Mouse (Mus musculus): Measurements from ENCODE around the gene St6galnac4. TPM values are rescaled to one million over a fixed set of nuclear protein-coding genes. Genes with fewer than 3 reads are reported as not detected.

St6galnac4 gene
- 10 to 100 TPM; 25.6 to 26.3 TPM for total RNA-seq (2021)
- long read RNA-seq, experiment 1, transcript St6galnac4-201 (6 exons, 3,626 nt) = major isoform, 29 of 54 reads
- long read RNA-seq, experiment 1, transcript St6galnac4-204 (5 exons, 2,826 nt) = minor isoform, 16 of 54 reads
- long read RNA-seq, experiment 1, partial matches to known transcripts = 4 of 54 reads
- long read RNA-seq, experiment 1, other reads (novel, unspliced or antisense) = 4 of 54 reads
- long read RNA-seq, experiment 2, transcript St6galnac4-201 (6 exons, 3,626 nt) = major isoform, 50 of 81 reads
- long read RNA-seq, experiment 2, transcript St6galnac4-204 (5 exons, 2,826 nt) = minor isoform, 22 of 81 reads
- long read RNA-seq, experiment 2, partial matches to known transcripts = 2 of 81 reads
- long read RNA-seq, experiment 2, other reads (novel, unspliced or antisense) = 7 of 81 reads

DNA sequence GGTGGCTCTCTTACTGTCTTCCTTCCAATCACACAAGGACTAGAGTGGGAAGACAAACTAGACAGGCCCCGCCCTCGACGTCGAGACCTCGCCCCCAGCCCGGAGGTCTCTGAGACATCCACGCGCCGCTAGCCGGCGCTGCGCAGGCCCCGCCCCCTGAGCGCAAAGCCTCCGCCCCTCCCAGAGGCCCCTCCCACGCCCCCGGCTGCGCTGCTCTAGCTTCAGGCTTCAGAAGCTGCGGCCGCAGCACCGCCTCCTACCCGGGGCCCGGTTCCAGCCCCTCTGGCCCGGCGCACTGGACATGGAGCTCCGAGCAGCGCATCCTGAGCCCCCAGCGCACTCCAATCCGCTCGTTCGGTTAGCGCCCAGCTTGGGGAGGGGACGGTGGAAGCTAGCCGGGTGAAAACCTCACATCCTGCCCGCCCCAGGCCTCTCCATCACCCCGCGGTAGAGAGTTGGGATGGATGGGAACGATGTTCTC is at the start of gene St6galnac4:
TSS of gene St6galnac4 (plus strand) at position 225 of the 481 bp plus-strand sequence.
- intact Hi-C loops (cut with DNase I; ENCODE audit: low total_unique reads) = no loop called here
- DNase-seq = peak; percentile 95

DNA sequence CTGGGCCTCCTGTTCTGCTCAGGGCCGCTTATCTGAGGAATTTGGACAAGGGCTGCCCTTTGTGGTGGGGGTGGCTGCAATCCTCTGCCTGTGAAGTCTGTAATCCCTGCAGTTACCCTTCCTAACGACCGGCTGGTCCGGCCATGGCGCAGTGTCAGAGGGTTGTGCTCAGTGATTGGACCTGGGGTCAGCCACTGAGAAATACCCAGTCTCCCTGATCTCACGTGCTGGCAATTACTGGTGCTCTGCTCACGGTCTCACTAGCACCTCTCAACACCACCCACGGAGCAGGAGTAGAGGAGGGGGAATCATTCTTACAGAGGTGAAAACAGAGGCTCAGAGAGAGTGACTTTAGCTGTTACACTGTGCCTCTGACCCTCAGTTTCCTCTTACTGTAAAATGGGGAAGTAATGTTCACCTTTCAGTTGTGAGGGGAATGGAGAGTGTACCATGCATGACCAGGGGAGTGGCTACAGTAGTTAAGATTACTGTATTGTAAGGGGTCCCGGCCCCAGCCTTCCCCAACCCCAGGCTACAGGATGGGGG is 49.5 kb upstream of the St6galnac4 start:
- DNase-seq = no peak
- intact Hi-C loops (cut with DNase I; ENCODE audit: low total_unique reads) = no loop called here

DNA sequence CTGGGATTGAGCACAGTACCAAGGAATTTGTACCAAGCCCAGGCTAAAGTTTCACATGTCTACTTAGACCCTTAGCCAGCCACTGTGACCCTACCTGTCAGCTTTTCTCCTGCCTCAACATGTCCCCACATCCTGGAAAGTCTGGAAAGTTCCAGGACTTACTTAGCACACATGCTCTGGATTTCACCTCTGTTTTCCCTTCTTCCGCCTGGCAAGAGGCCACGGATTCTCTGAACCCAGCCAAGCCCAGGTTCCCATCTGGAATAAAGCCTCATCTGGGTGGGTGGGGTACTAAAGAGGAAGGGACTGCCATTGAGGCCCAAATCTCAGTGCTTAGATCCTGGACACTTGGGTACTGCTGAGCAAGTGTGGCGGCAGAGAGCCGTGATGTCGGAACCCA is 49.0 kb upstream of the St6galnac4 start:
- no peak for DNase-seq
- intact Hi-C loops (cut with DNase I; ENCODE audit: low total_unique reads) = no loop called here

DNA sequence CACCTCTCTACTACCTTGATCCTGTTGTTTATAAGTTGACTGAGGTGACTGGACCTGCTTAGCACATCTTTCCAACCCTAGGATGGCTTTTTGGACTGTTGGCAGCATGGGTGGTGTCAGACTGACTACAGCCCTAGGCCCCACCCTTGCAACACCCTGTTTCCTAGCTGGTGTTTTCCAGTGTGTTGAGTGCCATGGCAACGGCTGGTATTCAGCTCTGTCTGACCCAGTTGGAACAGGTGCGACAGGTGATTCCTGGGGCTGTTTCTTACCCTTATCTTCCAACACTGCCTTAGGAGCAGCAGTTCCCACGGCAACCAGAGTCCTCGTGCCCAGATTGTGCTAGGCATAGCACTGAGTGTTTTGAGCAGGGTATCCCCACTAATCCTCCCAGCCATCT is 48.4 kb upstream of the St6galnac4 start:
- DNase-seq = no peak
- intact Hi-C loops (cut with DNase I; ENCODE audit: low total_unique reads) = no loop called here

DNA sequence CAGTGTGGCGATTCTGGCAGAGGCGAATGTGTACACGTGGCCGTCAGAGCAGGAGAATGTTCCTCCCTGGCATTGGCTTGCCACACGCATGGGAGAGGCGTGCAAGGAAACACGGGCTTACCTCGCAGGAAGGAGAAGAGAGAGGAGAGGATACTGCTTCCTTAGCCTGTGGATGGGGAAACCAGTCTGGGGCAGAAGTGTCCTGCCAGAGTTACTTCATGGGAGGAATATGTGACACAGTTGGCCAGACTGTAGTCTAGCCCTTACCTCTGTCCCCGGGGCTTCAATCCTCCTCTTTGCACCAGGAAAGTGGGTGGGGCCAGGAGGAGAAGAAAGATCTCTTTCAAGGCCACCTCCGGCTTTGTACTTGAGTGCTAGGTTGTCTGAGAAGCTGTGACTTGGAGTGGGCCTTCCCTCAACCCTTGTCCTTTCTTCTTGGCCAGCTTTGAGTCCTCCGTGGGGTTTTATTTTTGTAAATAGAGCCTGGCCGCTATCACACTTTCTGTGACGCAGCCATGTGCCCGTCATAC is 47.4 kb upstream of the St6galnac4 start:
- intact Hi-C loops (cut with DNase I; ENCODE audit: low total_unique reads) = no loop called here
- DNase-seq = no peak

DNA sequence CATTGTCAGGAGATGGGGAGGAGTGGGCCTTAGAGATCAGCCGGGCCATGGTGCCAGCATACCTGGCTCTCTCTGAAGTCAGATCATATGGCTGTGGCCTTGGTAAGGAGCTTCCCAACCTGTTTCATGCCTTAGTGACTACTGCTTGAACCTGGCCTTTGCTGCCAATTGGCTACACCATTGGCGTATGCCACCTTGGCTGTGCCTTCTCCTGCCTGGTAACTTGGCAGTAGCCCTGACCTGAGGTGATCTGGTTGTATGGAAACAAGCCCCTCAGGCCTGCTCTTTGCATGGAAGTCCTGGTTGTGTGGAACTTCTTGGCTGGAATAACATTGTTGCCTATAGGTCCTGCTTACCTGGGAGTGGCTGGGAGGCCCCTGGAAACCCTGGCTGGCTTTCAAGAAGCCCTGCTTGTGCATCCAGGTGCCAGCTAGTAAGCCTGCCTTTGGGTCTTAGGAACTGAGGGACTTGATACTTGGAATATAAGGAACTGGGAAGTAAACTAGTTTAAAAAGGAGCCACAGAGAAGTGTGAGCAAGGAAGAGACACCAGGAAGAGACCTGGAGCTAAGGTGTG is 45.5 kb upstream of the St6galnac4 start:
- DNase-seq = no peak
- intact Hi-C loops (cut with DNase I; ENCODE audit: low total_unique reads) = no loop called here

DNA sequence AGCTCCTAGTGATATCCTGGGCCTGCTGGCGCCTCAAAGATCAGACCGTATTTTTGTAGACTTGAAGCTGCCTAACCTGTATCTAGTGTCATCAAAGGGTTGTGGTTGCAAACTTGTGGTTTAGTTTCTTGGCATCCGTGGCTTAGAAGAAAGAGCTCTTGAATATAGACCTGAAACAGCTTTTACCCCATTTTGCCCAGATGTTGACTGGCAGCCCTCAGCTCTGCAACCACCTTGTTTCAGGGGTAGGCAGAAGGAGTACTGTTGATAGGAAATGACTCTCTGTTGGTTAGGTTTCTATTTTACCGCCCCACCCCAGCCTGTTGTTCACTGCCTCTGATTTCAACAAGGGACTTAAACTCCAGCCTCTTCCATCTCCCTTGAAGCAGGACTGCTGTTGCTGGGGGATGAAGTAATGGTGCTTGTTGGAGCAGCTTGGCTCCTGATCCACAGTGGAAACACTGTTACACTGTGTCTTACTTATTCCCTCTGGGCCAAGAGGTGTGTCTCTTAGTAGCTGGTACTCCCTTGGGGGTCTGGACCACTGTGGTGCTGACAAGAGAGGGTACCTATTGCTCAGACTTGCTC is 44.8 kb upstream of the St6galnac4 start:
- DNase-seq = no peak
- intact Hi-C loops (cut with DNase I; ENCODE audit: low total_unique reads) = no loop called here

DNA sequence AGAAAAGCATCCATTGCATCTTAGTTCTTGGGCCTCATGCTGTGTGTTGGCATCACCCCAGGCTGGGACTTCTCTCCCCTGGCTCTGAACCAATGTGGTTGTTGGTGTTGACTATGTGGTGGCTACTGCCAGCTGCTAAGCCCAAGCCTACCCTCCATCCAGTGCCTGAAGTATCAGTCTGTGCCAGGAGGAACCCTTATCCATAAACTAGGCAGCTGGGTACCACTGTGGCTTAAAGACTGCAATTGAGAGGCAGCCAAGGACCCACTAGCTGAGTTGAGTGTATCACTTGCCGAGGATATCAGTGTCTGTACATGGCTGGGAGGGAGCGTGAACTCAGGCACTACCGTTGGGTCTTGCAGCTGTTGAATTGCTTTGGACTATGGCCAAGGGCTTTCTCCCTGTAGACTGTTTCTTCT is 43.9 kb upstream of the St6galnac4 start:
- no peak for DNase-seq
- intact Hi-C loops (cut with DNase I; ENCODE audit: low total_unique reads) = no loop called here

DNA sequence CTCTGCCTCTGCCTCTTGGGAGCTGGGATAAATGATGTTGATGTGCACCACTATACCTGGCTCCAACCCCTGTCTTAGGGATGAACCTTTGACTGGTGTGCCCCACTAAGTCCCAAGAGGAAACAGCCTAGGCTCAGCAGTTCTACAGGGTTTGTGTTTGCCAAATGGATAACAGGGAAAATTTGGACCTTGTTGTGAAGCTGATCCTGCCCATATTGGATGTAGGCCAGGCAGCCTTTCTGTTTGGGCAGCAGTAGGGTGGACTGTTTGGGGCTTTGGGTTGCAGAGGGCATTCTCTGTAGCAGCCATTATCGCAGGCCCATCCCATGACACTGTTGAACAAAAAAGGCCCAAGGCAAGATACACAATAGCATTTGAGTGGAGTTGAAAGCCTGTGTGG is 39.9 kb upstream of the St6galnac4 start:
- no peak for DNase-seq
- intact Hi-C loops (cut with DNase I; ENCODE audit: low total_unique reads) = loop anchor here (5.0 kb wide), 1 partner anchor 40 kb away; no protein-coding TSS in a partner anchor

DNA sequence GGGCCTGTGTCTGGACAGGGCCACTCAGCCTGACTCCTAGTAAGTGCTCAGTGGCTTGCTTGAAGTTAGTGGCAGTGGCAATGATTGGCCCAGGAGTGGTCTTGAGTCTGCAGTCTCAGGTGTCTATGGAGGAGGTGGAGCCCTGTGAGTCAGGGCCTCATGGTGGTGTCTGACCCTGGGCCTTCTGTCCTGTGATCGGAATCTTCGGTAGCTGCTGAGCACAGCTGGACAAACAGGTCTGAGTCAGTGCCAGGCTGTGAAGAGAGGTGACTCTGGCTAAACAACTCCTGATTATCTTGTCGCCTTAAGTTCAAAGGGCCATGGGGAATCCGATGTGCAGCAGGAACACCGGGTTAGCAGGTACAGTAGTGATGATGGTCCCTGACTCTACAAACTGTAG is 39.5 kb upstream of the St6galnac4 start:
- no peak for DNase-seq
- intact Hi-C loops (cut with DNase I; ENCODE audit: low total_unique reads) = loop anchor here (5.0 kb wide), 1 partner anchor 40 kb away; no protein-coding TSS in a partner anchor

DNA sequence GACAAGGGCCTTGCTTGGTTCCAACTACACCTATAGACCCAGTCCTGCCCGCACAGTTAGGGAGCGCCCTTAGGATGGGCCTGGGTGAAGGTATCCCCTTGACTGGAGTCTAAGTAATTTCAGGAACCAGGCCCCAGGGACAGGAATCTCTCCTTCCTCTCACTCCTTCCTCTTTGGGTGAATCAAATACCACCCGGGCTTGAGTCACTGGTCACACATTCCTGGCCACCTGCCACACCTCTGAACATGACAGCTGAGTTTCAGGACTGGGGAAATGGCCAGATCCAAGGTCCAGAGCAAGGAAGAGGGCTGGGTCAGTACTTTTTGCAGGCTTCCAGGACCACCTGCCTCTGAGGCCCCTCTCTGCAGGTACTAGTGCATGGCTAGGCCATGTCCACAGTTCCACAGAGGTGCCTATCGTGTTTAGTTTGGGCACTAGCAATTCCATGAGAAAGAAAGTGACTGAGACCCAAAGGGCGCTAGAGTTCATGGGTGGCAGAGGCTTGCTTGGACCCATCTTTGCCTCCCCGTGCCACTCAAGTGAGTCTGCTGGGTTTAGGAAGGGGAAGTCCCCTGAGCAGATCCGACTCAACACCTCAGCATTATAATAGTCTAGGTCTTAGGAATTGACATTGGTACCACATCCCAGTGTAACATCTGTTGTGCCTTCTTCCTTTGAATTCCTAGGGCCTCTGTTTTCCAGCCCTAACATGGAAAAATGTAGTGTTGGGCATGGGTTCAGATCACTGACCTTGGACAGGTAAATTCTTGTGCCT is 38.7 kb upstream of the St6galnac4 start:
- peak; percentile 68 for DNase-seq
- intact Hi-C loops (cut with DNase I; ENCODE audit: low total_unique reads) = loop anchor here (5.0 kb wide), 1 partner anchor 41 kb away; no protein-coding TSS in a partner anchor

DNA sequence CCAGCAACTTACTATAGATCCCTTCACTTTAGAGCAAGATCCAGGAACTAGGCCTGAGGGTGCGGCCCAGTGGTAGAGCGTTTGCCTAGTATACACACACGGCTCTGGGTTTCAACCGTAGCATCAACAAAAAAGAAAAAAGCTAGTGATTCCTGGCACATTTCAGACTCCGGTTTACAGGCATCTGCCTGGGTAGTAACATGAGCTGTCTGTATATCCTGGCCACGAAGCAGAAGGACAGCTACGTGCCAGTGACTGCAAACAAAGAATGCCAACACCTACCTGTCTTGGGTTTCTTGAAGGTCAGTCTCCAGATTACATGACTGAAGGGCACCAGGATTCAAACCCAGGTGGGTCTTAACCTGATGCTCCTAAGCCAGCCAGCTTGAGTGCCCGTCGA is 37.7 kb upstream of the St6galnac4 start:
- intact Hi-C loops (cut with DNase I; ENCODE audit: low total_unique reads) = loop anchor here (5.0 kb wide), 1 partner anchor 42 kb away; no protein-coding TSS in a partner anchor
- no peak for DNase-seq

DNA sequence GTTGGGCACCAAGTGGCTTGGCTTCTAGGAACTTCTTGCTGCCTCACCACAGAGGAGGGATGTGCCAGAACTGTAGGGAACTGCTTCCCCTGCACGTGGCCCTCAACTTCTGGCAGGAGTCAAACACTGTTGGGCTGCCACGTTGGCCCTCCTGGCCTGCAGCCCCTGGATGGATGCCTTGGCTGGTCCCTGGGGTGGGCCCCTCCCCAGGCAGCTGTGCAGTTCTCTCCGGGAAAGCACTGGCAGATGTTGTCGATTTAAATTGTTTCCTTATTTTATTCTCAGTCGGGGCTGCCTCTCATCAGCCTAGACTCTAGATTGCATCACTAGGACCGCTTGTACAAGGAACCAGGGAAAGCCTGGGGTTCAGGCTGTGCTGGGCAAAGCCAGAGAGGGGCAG is 37.1 kb upstream of the St6galnac4 start:
- DNase-seq = peak; percentile 87
- intact Hi-C loops (cut with DNase I; ENCODE audit: low total_unique reads) = loop anchor here (5.0 kb wide), 1 partner anchor 42 kb away; no protein-coding TSS in a partner anchor

DNA sequence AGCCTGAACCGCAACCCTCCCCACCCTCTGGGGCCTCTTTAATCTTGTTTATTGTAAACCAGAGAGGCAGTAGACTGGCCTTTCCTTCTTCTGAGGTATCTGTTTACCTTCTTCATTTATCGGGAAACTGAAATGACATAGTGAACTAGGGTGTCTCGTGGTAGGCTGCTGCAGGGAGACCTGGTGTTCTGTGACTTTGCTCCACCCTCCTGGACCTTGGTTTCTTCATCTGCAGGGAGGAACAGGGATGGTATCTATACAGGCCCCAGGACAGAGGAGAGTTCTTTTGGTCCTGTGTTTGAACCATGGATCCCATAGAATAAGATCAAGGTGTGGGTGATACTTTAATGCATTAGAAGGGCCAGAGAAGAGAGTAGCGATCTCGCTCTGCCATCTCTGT is 35.7 kb upstream of the St6galnac4 start:
- no peak for DNase-seq
- intact Hi-C loops (cut with DNase I; ENCODE audit: low total_unique reads) = no loop called here

DNA sequence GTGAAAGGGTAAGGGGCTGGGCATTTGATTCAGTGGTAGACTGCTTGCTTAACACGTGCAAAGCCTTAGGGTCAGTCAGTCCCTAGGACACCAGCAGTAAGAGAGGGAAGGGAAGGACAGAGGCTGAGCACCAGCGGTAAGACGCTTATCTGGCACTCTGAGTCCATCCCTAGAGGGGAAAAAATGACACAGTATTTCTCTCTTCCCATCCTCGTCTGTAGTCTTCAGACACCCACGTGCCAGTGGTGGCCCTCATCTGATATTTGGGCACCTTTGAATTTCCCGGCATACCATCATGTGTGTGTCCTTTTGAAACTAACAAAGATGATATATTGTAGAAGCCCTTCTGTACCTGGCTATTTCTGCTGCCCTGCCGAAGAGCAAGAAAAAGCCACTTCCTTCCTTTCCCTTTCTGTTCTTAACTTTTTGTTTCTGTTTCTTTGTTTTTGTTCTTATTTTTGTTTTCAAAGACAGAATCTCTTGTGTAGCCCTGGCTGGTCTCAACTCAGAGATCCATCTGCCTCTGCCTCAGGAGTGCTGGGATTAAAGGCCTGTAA is 33.2 kb upstream of the St6galnac4 start:
- DNase-seq = no peak
- intact Hi-C loops (cut with DNase I; ENCODE audit: low total_unique reads) = no loop called here

DNA sequence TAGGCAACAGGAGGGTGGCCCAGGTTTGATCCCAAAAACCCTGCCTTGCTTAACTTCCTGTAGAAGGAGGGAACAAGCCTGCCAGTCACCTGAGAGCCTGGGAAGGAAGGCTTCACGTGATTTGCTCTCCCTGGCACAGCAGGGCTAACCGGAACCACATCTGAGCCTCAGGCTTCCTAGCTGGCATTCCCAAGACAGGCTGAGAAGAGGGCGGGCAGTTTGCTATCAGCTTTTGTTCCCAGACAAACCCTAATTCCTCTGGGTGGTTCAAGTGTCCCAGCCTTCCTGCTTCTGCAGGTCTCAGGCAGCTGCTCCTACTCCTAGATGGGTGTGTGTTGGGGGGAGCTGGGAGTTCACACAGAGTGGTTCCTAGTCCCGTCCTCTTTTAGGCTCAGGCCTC is 31.4 kb upstream of the St6galnac4 start:
- no peak for DNase-seq
- intact Hi-C loops (cut with DNase I; ENCODE audit: low total_unique reads) = no loop called here

DNA sequence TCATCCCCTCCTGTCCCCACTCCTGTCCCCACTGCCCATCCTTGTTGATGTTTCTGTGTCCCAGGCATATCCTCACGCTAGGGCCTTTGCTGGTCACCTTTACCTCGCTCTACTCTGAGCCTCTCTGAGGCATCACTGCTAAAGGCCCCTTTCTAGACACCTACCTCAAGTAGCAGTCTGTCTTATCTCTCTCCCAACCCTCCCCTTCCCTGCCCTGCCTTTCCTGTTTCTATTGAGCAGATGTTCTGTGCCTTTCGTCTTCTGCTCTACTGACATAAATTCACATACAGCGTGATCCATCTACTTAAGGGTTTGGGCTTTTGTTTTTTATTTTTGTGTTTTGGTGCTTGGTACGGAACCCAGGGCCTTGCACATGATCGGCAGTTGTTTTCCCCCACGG is 30.9 kb upstream of the St6galnac4 start:
- intact Hi-C loops (cut with DNase I; ENCODE audit: low total_unique reads) = no loop called here
- DNase-seq = no peak

DNA sequence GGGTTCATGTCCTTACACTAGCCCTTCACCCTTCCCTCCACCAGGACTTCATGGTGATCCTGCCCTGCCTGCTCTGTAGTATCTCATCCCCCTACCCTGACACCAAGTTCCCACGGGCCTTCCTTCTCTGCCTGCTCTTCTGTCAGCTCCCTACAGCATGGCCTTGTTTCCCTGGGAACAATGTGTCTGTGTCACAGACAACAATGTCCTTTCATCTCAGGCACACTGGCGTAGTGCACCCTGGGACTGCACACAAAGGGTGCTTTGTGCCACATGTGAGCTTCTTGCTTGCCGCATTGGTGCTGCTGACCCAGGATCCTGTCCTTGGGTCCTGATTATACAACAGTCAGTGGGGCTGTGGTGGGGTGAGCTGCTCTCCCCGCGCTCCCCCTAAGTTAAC is 27.3 kb upstream of the St6galnac4 start:
- no peak for DNase-seq
- intact Hi-C loops (cut with DNase I; ENCODE audit: low total_unique reads) = no loop called here

DNA sequence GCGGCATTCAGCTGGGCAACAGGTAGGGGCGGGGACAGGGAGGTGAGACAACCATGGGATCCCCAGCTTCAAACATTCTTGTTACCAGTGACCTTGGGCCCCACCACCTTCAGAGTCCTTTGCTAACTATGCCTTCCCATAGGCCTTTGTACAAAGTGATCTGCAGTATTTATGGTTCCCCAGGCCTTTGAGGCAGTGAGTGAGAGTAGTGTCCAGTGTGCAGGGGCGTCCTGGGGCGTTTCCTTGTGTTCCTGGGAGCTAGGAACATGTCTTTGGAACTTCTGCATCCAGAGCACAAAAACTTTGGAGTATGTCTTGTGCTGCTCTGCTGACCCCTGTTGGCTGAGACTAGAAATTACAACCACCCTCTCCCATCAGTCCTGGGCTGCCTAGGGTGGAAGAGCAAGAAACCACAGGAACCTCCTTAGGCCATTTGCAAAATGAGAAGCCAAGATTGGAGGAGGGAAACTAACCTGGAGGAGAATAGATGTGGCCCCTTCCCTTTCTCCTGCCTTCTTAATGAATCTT is 20.3 kb upstream of the St6galnac4 start:
- peak; percentile 57 for DNase-seq
- intact Hi-C loops (cut with DNase I; ENCODE audit: low total_unique reads) = no loop called here

Measured in gastrocnemius, postnatal 14 days (tissue).